Mouse (Mus musculus): ENCODE data around the gene Max. TPM values are rescaled to one million over a fixed set of nuclear protein-coding genes. Genes with fewer than 3 reads are reported as not detected.

Max gene
- polyA plus RNA-seq, 1 experiment from 2014 or later, result 12.6 TPM

GRCm38 (mm10) chr12:76895777-76896176 lies 66.2 kb downstream of the Max start:
- Histone ChIP-seq H3K4me2 (no peak overlapping the region), H3K9ac (no peak overlapping the region), H3K4me3 (no peak overlapping the region), H3K9me3 (replicated peaks) (no peaks in the 10 kb centered on the region), H3K4me1 (0 out of 2 replicates have a peak, but pooled peaks cover 5% of the 10 kb centered on the region), H3K27me3 (replicated peaks) (no peaks in the 10 kb centered on the region), H3K36me3 (peaks cover 62% of the 10 kb centered on the region), H3K27ac (no peak overlapping the region)
- ATAC-seq, result no peak
- WGBS (ENCODE audit: insufficient replicate concordance), result 77% methylated on average over 7 of the region's 7 CpGs

GRCm38 (mm10) chr12:76894792-76895559 lies 67.0 kb downstream of the Max start:
- 80% methylated on average over 10 of the region's 10 CpGs for WGBS (ENCODE audit: insufficient replicate concordance)

GRCm38 (mm10) chr12:76892910-76893695 lies 68.9 kb downstream of the Max start:
- no peak for ATAC-seq
- Histone ChIP-seq H3K4me3 (no peak overlapping the region), H3K4me2 (no peak overlapping the region), H3K9me3 (replicated peaks) (no peaks in the 10 kb centered on the region), H3K9ac (no peak overlapping the region), H3K27ac (no peak overlapping the region), H3K36me3 (peaks cover 45% of the 10 kb centered on the region), H3K27me3 (replicated peaks) (no peaks in the 10 kb centered on the region), H3K4me1 (peaks cover 15% of the 10 kb centered on the region)
- 82% methylated on average over 16 of the region's 16 CpGs for WGBS (ENCODE audit: insufficient replicate concordance)

More at GRCm38 (mm10) chr12:76894792-76895559, 67.0 kb downstream of the Max start:
- no peaks in the 10 kb centered on the region for H3K9me3 ChIP-seq (replicated peaks)
- no peak overlapping the region for H3K9ac ChIP-seq
- no peak overlapping the region for H3K4me3 ChIP-seq
- H3K4me2 ChIP-seq, result no peak overlapping the region
- ATAC-seq, result no peak
- peaks cover 61% of the 10 kb centered on the region for H3K36me3 ChIP-seq
- H3K27ac ChIP-seq, result no peak overlapping the region
- H3K27me3 ChIP-seq (replicated peaks), result no peaks in the 10 kb centered on the region
- peaks cover 7% of the 10 kb centered on the region for H3K4me1 ChIP-seq

- H3K27me3 ChIP-seq (replicated peaks), result no peaks in the 10 kb centered on the region
- no peak for ATAC-seq
- H3K4me1 ChIP-seq, result peaks cover 15% of the 10 kb centered on the region
- H3K9ac ChIP-seq, result no peak overlapping the region
- no peaks in the 10 kb centered on the region for H3K9me3 ChIP-seq (replicated peaks)
- WGBS (ENCODE audit: insufficient replicate concordance), result 81% methylated on average over 3 of the region's 3 CpGs
- no peak overlapping the region for H3K4me3 ChIP-seq
- H3K36me3 ChIP-seq, result peaks cover 40% of the 10 kb centered on the region
- no peak overlapping the region for H3K27ac ChIP-seq
- no peak overlapping the region for H3K4me2 ChIP-seq
These were observed 70.8 kb downstream of the Max start for GRCm38 (mm10) chr12:76891160-76891559.

- Histone ChIP-seq H3K4me2 (no peak overlapping the region), H3K36me3 (peaks cover 37% of the 10 kb centered on the region), H3K9me3 (replicated peaks) (no peaks in the 10 kb centered on the region), H3K9ac (no peak overlapping the region), H3K4me3 (no peak overlapping the region), H3K4me1 (peaks cover 10% of the 10 kb centered on the region), H3K27ac (no peak overlapping the region), H3K27me3 (replicated peaks) (no peaks in the 10 kb centered on the region)
- peak; percentile 49; the same call in 1 of the 2 replicates for ATAC-seq
- 78% methylated on average over 11 of the region's 11 CpGs for WGBS (ENCODE audit: insufficient replicate concordance)
These were observed 72.4 kb downstream of the Max start for GRCm38 (mm10) chr12:76889404-76890184.

GRCm38 (mm10) chr12:76887941-76888340 lies 74.1 kb downstream of the Max start:
- Histone ChIP-seq H3K9me3 (replicated peaks) (no peaks in the 10 kb centered on the region), H3K4me2 (no peak overlapping the region), H3K4me1 (peaks cover 10% of the 10 kb centered on the region), H3K27me3 (replicated peaks) (no peaks in the 10 kb centered on the region), H3K36me3 (peaks cover 46% of the 10 kb centered on the region), H3K9ac (no peak overlapping the region), H3K27ac (no peak overlapping the region), H3K4me3 (no peak overlapping the region)
- ATAC-seq, result no peak
- 88% methylated on average over 12 of the region's 12 CpGs for WGBS (ENCODE audit: insufficient replicate concordance)

Other genes with a start within 250 kb of the Max start
- gene Churc1, start 196.7 kb downstream of the Max start, polyA plus RNA-seq (2016; fragmentation: Nextera tagmentation; extraction: Ambion mirVana), result 99.2 and 101 TPM in 2 replicates
- 30.7 and 31.3 TPM in 2 replicates for gene Fntb, start 196.6 kb downstream of the Max start, polyA plus RNA-seq (2016; fragmentation: Nextera tagmentation; extraction: Ambion mirVana)
- gene Gpx2, start 166.6 kb downstream of the Max start, polyA plus RNA-seq (2016; fragmentation: Nextera tagmentation; extraction: Ambion mirVana), result not detected in 2 replicates
- 0.31 and 0.85 TPM in 2 replicates for gene Rab15, start 139.3 kb downstream of the Max start, polyA plus RNA-seq (2016; fragmentation: Nextera tagmentation; extraction: Ambion mirVana)

Data from liver, embryonic 12.5 days (tissue).